Mouse (Mus musculus) testis, adult 2 months (tissue): ENCODE measurements around the gene Kcnh4.

ENCODE experiments used
- CTCF ChIP-seq: fragments of 200-500 bp; IDR thresholded peaks from 2 replicates; pipeline ENCODE4 v1.5.1; 2012; ENCODE audit warnings: low read depth, mild to moderate bottlenecking, inconsistent platforms, low read length, moderate library complexity; ENCODE audit not compliant: control insufficient read depth, insufficient read depth, insufficient replicate concordance
- POLR2A ChIP-seq: fragments of 200-500 bp; IDR thresholded peaks from 2 replicates; pipeline ENCODE4 v1.6.1; 2012; ENCODE audit warnings: low read depth, mild to moderate bottlenecking, inconsistent platforms, low read length, moderate library complexity; ENCODE audit not compliant: control insufficient read depth

DNA sequence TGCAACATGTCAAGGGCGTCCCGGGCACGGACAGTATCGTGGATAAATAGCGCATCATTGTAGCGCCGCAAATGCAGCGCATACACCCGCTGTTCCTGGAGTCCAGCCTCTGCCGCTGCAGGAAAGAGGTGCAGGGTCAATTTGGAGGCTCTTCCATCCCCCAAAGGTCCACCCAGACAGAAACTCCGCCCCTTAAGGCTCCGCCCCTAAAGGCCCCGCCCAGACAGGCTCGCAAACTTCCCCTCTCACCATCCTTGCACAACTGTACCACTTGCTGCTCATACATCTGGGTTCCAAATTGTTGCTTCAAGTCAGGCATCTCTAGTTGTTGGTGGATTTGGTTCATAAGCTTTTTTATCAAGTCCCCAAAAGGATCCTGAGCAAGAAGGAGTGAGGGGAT is 58.4 kb downstream of the Kcnh4 start:
- TF ChIP-seq POLR2A (no peak), CTCF (no peak)
